Comparison of ENCODE assay signal across 8 mouse cellular contexts in the genomic region with DNA sequence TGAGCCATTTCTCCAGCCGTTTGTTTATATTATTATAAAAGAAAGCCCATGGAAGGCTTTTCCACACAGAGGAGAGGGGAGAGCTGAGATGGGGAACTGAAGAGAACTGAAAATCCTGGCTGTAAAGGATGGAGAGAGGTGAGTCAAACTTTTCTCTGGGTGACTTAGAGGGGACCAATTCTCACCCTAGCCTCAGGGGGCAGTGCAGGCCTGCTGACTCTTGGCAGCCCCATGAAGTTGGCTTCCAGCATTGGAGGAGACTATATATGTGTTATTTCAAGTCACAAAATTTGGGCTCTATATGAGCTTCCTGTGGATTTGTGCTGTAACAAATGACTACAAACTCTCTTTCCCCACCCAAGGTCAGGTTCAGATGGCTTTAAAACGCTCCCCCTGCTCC. TPM values are rescaled to one million over a fixed set of nuclear protein-coding genes. Genes with fewer than 3 reads are reported as not detected.
A peak's percentile ranks its signal among the peaks of the same experiment; 100 is the strongest.
DNase-seq lines count a peak whose midpoint lies in the region; ATAC-seq lines count a peak whose summit lies in the region.

No protein-coding gene starts in this region.

- peaks cover 10% of the 10 kb centered on the region; the same call in 1 of the 2 replicates for H3K4me1 ChIP-seq in embryonic facial prominence, embryonic 13.5 days

- ATAC-seq in embryonic facial prominence, embryonic 13.5 days (ENCODE audit: insufficient number of reproducible peaks, insufficient read depth, low FRiP score, low TSS enrichment, low read depth), result no peak

- H3K36me3 ChIP-seq in embryonic facial prominence, embryonic 13.5 days, result peaks cover 6% of the 10 kb centered on the region

- no peaks in the 10 kb centered on the region for H3K27me3 ChIP-seq in embryonic facial prominence, embryonic 13.5 days

- no peak overlapping the region for H3K4me2 ChIP-seq in embryonic facial prominence, embryonic 13.5 days

- H3K27ac ChIP-seq in embryonic facial prominence, embryonic 13.5 days, result peak overlapping the region; percentile 16; the same call in 1 of the 2 replicates

- WGBS in embryonic facial prominence, embryonic 13.5 days, result 68% methylated on average over 2 of the region's 2 CpGs

- no peak overlapping the region for H3K9ac ChIP-seq in embryonic facial prominence, embryonic 13.5 days

- H3K4me3 ChIP-seq in embryonic facial prominence, embryonic 13.5 days, result no peak overlapping the region

- 0 out of 2 replicates have a peak, but pooled peaks cover 5% of the 10 kb centered on the region for H3K9me3 ChIP-seq in embryonic facial prominence, embryonic 13.5 days

- peak; percentile 13 to 37 for DNase-seq in adrenal gland, postnatal 36 days
- no peak for DNase-seq in adrenal gland, adult (ENCODE audit: inconsistent age in 2 of 2, low spot score in 1 of 2)
- DNase-seq in kidney, postnatal 10 days, result peak; percentile 42
- no peak for DNase-seq in kidney, adult 11 months
- peak; percentile 37 for DNase-seq in A20 (ENCODE audit: low read depth, low spot score)
- DNase-seq in gastrocnemius, postnatal 10 days, result no peak
- DNase-seq in urinary bladder, postnatal 14 days (ENCODE audit: low spot score), result no peak

RNA-seq across cellular contexts. Expression of a gene that starts 8.5 kb away (rescaled TPM):
- total RNA-seq in adrenal gland, postnatal 36 days (2021), result 10 to 100 TPM; 16.5 to 17.0 TPM
- polyA plus RNA-seq in embryonic facial prominence, embryonic 13.5 days (2015; fragmentation: Nextera tagmentation; extraction: Ambion mirVana), result 208 TPM in 2 replicates
- total RNA-seq in gastrocnemius, postnatal 10 days (2021), result 10 to 100 TPM; 15.2 to 20.3 TPM

Comparison
In these comparisons a context has a peak if more than half of its experiments do, and no peak if none do; other contexts are left out.
1. DNase-seq: peak in adrenal gland, postnatal 36 days (2 of 2), kidney, postnatal 10 days (single experiment) and A20 (single experiment); none in adrenal gland, adult (0 of 2), kidney, adult 11 months (single experiment), gastrocnemius, postnatal 10 days (single experiment) and urinary bladder, postnatal 14 days (single experiment).